Mouse (Mus musculus): ENCODE results near the gene Rictor.

GRCm38 (mm10) chr15:6733076-6733475, 24.9 kb downstream of the Rictor start:
- no peak for TF ChIP-seq POLR2A (IDR thresholded peaks at IDR 0.05; ENCODE audit: low read depth, low read length)
- no peak for TF ChIP-seq CTCF (IDR thresholded peaks at IDR 0.05; ENCODE audit: borderline replicate concordance, insufficient read depth, low read length)

Data from embryonic fibroblast, embryonic 13.5 days (primary cell).